Mouse (Mus musculus): ENCODE measurements around the gene Psmb10. TPM values are rescaled to one million over a fixed set of nuclear protein-coding genes. Genes with fewer than 3 reads are reported as not detected.

Gene Psmb10
- total and polyA plus RNA-seq, 3 experiments: 136 to 228 (median 227) TPM

DNA sequence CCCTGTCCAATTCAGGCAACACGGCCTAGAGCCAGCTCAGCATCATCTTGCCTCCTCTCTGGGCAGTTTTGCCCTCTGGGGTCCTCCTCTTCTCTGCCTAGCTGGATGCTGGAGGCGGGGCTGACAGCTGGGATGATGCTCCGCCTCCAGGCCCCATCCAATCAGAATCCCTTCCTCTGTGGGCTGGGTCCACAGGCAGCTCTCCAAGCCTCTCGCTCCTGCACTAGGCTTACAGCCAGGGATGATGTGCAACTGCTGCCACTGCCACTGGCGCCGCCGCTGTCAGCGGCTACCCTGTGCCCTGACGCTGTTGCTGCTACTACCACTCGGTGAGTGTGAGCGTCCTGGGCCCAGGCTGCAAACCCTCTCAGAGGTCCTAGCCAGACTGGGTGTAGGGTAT, 44.9 kb downstream of the Psmb10 start, which contains the start of gene Nrn1l:
TSS of gene Nrn1l (plus strand) at position 229 of the 400 bp plus-strand sequence.
- no peaks in the 10 kb centered on the region for H3K79me2 ChIP-seq (replicated peaks; ENCODE audit: control insufficient read depth, extremely low read depth, insufficient read depth, poor library complexity, severe bottlenecking)
- no peaks in the 10 kb centered on the region for H3K9me3 ChIP-seq (replicated peaks; ENCODE audit: low read length)
- in situ Hi-C loops (cut with MboI; ENCODE audit: low pct_ligation_motif_present, low pct_unique_long_range_greater_than_20kb, low sequenced_read_pairs): loop anchor here (5.0 kb wide), 1 partner anchor 44 kb away; the partner anchor contains the start of gene Psmb10
- H3K9ac ChIP-seq (ENCODE audit: insufficient read depth, low read depth): no peak within 1 kb of the TSS
- TF ChIP-seq POLR2A (IDR thresholded peaks at IDR 0.05; ENCODE audit: low read depth, low read length) (no peak), ZC3H11A (IDR thresholded peaks at IDR 0.05; ENCODE audit: low read depth, low read length) (no peak), ZKSCAN1 (IDR thresholded peaks at IDR 0.05; ENCODE audit: borderline replicate concordance, low read depth, low read length) (no peak), HCFC1 (IDR thresholded peaks at IDR 0.05; ENCODE audit: low read depth, low read length) (no peak), NELFE (IDR thresholded peaks at IDR 0.05; ENCODE audit: low read depth, low read length) (no peak)
- dilution Hi-C loops (cut with MboI; ENCODE audit: extremely low pct_ligation_motif_present, extremely low pct_unique_long_range_greater_than_20kb, low sequenced_read_pairs): no loop called here
- peaks cover 53 to 78% of the 10 kb centered on the region in 2 experiments for H3K36me3 ChIP-seq (replicated peaks in 1 of 2; ENCODE audit: control insufficient read depth in 1 of 2, insufficient read depth in 1 of 2, low read length in 1 of 2)
- H3K27ac ChIP-seq (ENCODE audit: insufficient read depth, low read depth): no peak within 1 kb of the TSS
- H3K4me1 ChIP-seq (ENCODE audit: control insufficient read depth in 1 of 2, insufficient read depth in 2 of 2): no peaks in the 10 kb centered on the region
- no peak within 1 kb of the TSS for H3K4me2 ChIP-seq (ENCODE audit: insufficient read depth, low read depth, poor library complexity, severe bottlenecking)
- DNase-seq (ENCODE audit: extremely low read depth): peak; percentile 36
- H3K27me3 ChIP-seq (replicated peaks): no peaks in the 10 kb centered on the region
- no peak within 1 kb of the TSS for H3K4me3 ChIP-seq (replicated peaks in 1 of 3; ENCODE audit: low read depth in 2 of 3, low read length in 2 of 3, poor library complexity in 1 of 3)

DNA sequence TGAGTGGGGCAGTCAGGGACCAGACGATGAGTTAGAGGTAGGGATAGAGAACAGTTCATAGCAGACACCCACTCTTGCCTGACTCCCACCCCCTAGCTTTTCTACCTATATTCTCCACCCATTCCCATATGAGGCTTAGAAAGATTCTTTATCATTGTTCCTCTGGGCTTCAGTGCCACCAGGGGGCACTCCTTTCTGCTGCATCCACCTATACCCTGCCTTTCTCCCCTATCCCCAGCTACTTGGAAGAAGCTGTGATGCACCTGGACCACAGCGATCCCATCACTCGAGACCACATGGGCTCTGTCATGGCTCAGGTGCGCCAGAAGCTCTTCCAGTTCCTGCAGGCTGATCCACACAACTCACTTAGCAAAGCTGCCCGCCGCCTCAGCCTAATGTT, 45.8 kb downstream of the Psmb10 start:
- peaks cover 62 to 87% of the 10 kb centered on the region in 2 experiments for H3K36me3 ChIP-seq (replicated peaks in 1 of 2; ENCODE audit: control insufficient read depth in 1 of 2, insufficient read depth in 1 of 2, low read length in 1 of 2)
- H3K4me2 ChIP-seq (ENCODE audit: insufficient read depth, low read depth, poor library complexity, severe bottlenecking): no peak overlapping the region
- TF ChIP-seq ELF1 (IDR thresholded peaks at IDR 0.05; ENCODE audit: low read depth, low read length): no peak
- TF ChIP-seq SMC3 (IDR thresholded peaks at IDR 0.05; ENCODE audit: low read depth, low read length): peak; percentile 59
- no peak for TF ChIP-seq UBTF (IDR thresholded peaks at IDR 0.05; ENCODE audit: low read depth, low read length)
- TF ChIP-seq PAX5 (IDR thresholded peaks at IDR 0.05; ENCODE audit: low read length): no peak
- TF ChIP-seq USF2 (conservative IDR thresholded peaks at IDR 0.05; ENCODE audit: low read depth, low read length): no peak
- peak; percentile 34 to 63; a peak in 3 of 4 replicates for TF ChIP-seq CTCF (conservative IDR thresholded peaks at IDR 0.05 in 1 of 2, IDR thresholded peaks at IDR 0.05 in 1 of 2; ENCODE audit: low read depth in 2 of 2, low read length in 2 of 2)
- TF ChIP-seq E2F4 (IDR thresholded peaks at IDR 0.05; ENCODE audit: insufficient replicate concordance, low read depth, low read length): no peak
- no peak for TF ChIP-seq BHLHE40 (IDR thresholded peaks at IDR 0.05; ENCODE audit: low read depth, low read length)
- TF ChIP-seq RAD21 (IDR thresholded peaks at IDR 0.05; ENCODE audit: low read depth, low read length): peak; percentile 41
- H3K27ac ChIP-seq (ENCODE audit: insufficient read depth, low read depth): no peak overlapping the region
- in situ Hi-C loops (cut with MboI; ENCODE audit: low pct_ligation_motif_present, low pct_unique_long_range_greater_than_20kb, low sequenced_read_pairs) (loop anchor here (5.0 kb wide), 1 partner anchor 45 kb away; the partner anchor contains the start of gene Psmb10), dilution Hi-C loops (cut with MboI; ENCODE audit: extremely low pct_ligation_motif_present, extremely low pct_unique_long_range_greater_than_20kb, low sequenced_read_pairs) (no loop called here)
- H3K79me2 ChIP-seq (replicated peaks; ENCODE audit: control insufficient read depth, extremely low read depth, insufficient read depth, poor library complexity, severe bottlenecking): no peaks in the 10 kb centered on the region
- no peaks in the 10 kb centered on the region for H3K9me3 ChIP-seq (replicated peaks; ENCODE audit: low read length)
- no peaks in the 10 kb centered on the region for H3K4me1 ChIP-seq (ENCODE audit: control insufficient read depth in 1 of 2, insufficient read depth in 2 of 2)
- no peaks in the 10 kb centered on the region for H3K27me3 ChIP-seq (replicated peaks)
- H3K9ac ChIP-seq (ENCODE audit: insufficient read depth, low read depth): no peak overlapping the region
- H3K4me3 ChIP-seq (replicated peaks in 1 of 3; ENCODE audit: low read depth in 2 of 3, low read length in 2 of 3, poor library complexity in 1 of 3): no peak overlapping the region
- peak; percentile 29 for DNase-seq (ENCODE audit: extremely low read depth)

DNA sequence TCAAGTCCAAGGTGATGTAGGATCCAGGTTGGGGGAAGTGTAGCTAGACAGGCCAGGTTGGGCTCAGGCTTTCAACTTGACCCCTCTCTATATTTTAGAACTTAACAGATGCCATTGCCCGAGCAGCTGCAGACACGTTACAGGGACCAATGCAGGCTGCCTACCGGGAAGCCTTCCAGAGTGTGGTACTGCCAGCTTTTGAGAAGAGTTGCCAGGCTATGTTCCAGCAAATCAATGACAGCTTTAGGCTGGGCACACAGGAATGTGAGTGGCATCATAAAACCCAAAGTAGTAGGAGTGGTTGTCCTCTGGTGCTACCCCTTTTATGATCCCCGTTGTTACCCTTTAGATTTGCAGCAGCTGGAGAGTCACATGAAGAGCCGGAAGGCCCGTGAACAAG, 47.4 kb downstream of the Psmb10 start:
- TF ChIP-seq MEF2A (IDR thresholded peaks at IDR 0.05; ENCODE audit: borderline replicate concordance, low read depth, low read length): no peak
- no peak for TF ChIP-seq MAX (IDR thresholded peaks at IDR 0.05; ENCODE audit: low read length)
- TF ChIP-seq SMC3 (IDR thresholded peaks at IDR 0.05; ENCODE audit: low read depth, low read length): no peak
- no peaks in the 10 kb centered on the region for H3K9me3 ChIP-seq (replicated peaks; ENCODE audit: low read length)
- DNase-seq (ENCODE audit: extremely low read depth): no peak
- no peak overlapping the region for H3K4me2 ChIP-seq (ENCODE audit: insufficient read depth, low read depth, poor library complexity, severe bottlenecking)
- no peaks in the 10 kb centered on the region for H3K27me3 ChIP-seq (replicated peaks)
- H3K9ac ChIP-seq (ENCODE audit: insufficient read depth, low read depth): no peak overlapping the region
- H3K4me3 ChIP-seq (replicated peaks in 1 of 3; ENCODE audit: low read depth in 2 of 3, low read length in 2 of 3, poor library complexity in 1 of 3): no peak overlapping the region
- no peaks in the 10 kb centered on the region for H3K79me2 ChIP-seq (replicated peaks; ENCODE audit: control insufficient read depth, extremely low read depth, insufficient read depth, poor library complexity, severe bottlenecking)
- no peak overlapping the region for H3K27ac ChIP-seq (ENCODE audit: insufficient read depth, low read depth)
- dilution Hi-C loops (cut with MboI; ENCODE audit: extremely low pct_ligation_motif_present, extremely low pct_unique_long_range_greater_than_20kb, low sequenced_read_pairs): no loop called here
- H3K36me3 ChIP-seq (replicated peaks in 1 of 2; ENCODE audit: control insufficient read depth in 1 of 2, insufficient read depth in 1 of 2, low read length in 1 of 2): peaks cover 78 to 97% of the 10 kb centered on the region in 2 experiments
- H3K4me1 ChIP-seq (ENCODE audit: control insufficient read depth in 1 of 2, insufficient read depth in 2 of 2): no peaks in the 10 kb centered on the region
- in situ Hi-C loops (cut with MboI; ENCODE audit: low pct_ligation_motif_present, low pct_unique_long_range_greater_than_20kb, low sequenced_read_pairs): loop anchor here (5.0 kb wide), 1 partner anchor 46 kb away; the partner anchor contains the start of gene Psmb10
